Mouse (Mus musculus) testis, adult 2 months (tissue): ENCODE data around the gene Sap30bp. TPM values are rescaled to one million over a fixed set of nuclear protein-coding genes. Genes with fewer than 3 reads are reported as not detected.
A peak's percentile ranks its signal among the peaks of the same experiment; 100 is the strongest.

ENCODE experiments used
- H3K27ac ChIP-seq: fragments of 200-500 bp; 2 replicates; pipeline ENCODE4 v1.5.1; 2012; ENCODE audit warnings: low read depth, low read length; ENCODE audit not compliant: control insufficient read depth, insufficient read depth
- H3K27me3 ChIP-seq: fragments of 200-500 bp; 2 replicates; pipeline ENCODE4 v1.6.1; 2012; ENCODE audit warnings: mild to moderate bottlenecking, low read length, moderate library complexity; ENCODE audit not compliant: control insufficient read depth, insufficient read depth
- H3K36me3 ChIP-seq: fragments of 200-500 bp; 2 replicates; pipeline ENCODE4 v1.6.1; 2012; ENCODE audit warnings: mild to moderate bottlenecking, low read length; ENCODE audit not compliant: control insufficient read depth, insufficient read depth
- H3K4me1 ChIP-seq: fragments of 200-500 bp; 2 replicates; pipeline ENCODE4 v1.6.1; 2012; ENCODE audit warnings: low read length; ENCODE audit not compliant: control insufficient read depth, insufficient read depth
- H3K4me3 ChIP-seq: fragments of 200-500 bp; 2 replicates; pipeline ENCODE4 v1.5.1; 2012; ENCODE audit warnings: low read depth, mild to moderate bottlenecking, low read length, moderate library complexity, mixed read lengths; ENCODE audit not compliant: control insufficient read depth
- CTCF ChIP-seq: fragments of 200-500 bp; IDR thresholded peaks from 2 replicates; pipeline ENCODE4 v1.5.1; 2012; ENCODE audit warnings: low read depth, mild to moderate bottlenecking, inconsistent platforms, low read length, moderate library complexity; ENCODE audit not compliant: control insufficient read depth, insufficient read depth, insufficient replicate concordance
- POLR2A ChIP-seq: fragments of 200-500 bp; IDR thresholded peaks from 2 replicates; pipeline ENCODE4 v1.6.1; 2012; ENCODE audit warnings: low read depth, mild to moderate bottlenecking, inconsistent platforms, low read length, moderate library complexity; ENCODE audit not compliant: control insufficient read depth
- polyA plus RNA-seq: library from polyadenylated mRNA; depleted of rRNA; stranded (reverse); fragments of >200 nt; gene quantifications from 2 replicates; pipeline ENCODE4 v1.2.3, GENCODE M21; 2012

Gene Sap30bp
- polyA plus RNA-seq, 1 experiment: 20.2 TPM

DNA sequence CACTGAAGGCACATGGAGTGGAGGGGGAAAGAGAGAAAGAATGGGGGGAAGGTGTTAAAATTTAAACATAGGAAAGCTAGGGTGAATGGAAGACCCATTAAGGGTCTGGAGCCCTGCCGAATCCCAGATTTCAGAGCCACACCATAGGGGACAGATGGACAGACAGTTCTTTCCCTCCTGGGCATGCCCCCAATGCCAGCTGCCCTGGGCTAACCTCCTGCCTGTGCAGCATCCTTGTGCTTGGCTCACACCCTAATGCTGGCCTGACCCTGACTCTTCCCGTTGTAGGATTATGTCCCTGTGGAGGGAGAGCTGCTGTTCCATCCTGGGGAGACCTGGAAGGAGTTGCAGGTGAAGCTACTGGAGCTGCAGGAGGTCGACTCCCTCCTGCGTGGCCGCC, 64.6 kb downstream of the Sap30bp start:
- Histone ChIP-seq H3K4me1 (0 out of 2 replicates have a peak, but pooled peaks cover 2% of the 10 kb centered on the region), H3K27me3 (no peaks in the 10 kb centered on the region), H3K4me3 (no peak overlapping the region), H3K27ac (no peak overlapping the region), H3K36me3 (no peaks in the 10 kb centered on the region)
- TF ChIP-seq POLR2A: no peak
- TF ChIP-seq CTCF: no peak

- TF ChIP-seq POLR2A (no peak), CTCF (no peak)
- no peaks in the 10 kb centered on the region for H3K36me3 ChIP-seq
- 0 out of 2 replicates have a peak, but pooled peaks cover 2% of the 10 kb centered on the region for H3K4me1 ChIP-seq
- no peak overlapping the region for H3K27ac ChIP-seq
- no peaks in the 10 kb centered on the region for H3K27me3 ChIP-seq
- no peak overlapping the region for H3K4me3 ChIP-seq
Measured at GRCm38 (mm10) chr11:115999027-115999426, 65.9 kb downstream of the Sap30bp start.

- H3K4me3 ChIP-seq: no peak overlapping the region
- H3K36me3 ChIP-seq: no peaks in the 10 kb centered on the region
- H3K4me1 ChIP-seq: peaks cover 2% of the 10 kb centered on the region
- H3K27me3 ChIP-seq: no peaks in the 10 kb centered on the region
- no peak overlapping the region for H3K27ac ChIP-seq
- no peak for TF ChIP-seq POLR2A
- peak; percentile 28; the same call in 1 of the 2 replicates for TF ChIP-seq CTCF
Measured at GRCm38 (mm10) chr11:115999538-116000143, 66.6 kb downstream of the Sap30bp start.

DNA sequence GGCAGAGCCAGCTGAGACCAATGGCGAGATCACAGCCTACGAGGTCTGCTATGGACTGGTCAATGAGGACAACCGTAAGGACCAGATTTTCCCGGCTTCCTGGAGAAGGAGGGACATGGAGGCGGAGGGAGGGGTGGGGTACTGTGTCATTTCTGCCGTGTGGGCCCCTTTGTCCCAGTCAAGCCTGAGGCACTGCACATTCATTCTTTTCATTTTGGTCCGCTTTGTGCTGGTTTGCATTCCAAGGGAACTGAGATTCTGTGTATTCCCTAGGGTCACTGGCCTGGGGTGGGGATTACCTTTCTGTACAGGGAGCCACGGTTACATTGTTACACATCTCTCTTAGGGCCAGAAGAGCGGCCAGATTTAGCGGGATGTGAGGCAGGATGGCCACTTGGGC, 67.5 kb downstream of the Sap30bp start:
- H3K4me3 ChIP-seq: no peak overlapping the region
- no peaks in the 10 kb centered on the region for H3K27me3 ChIP-seq

DNA sequence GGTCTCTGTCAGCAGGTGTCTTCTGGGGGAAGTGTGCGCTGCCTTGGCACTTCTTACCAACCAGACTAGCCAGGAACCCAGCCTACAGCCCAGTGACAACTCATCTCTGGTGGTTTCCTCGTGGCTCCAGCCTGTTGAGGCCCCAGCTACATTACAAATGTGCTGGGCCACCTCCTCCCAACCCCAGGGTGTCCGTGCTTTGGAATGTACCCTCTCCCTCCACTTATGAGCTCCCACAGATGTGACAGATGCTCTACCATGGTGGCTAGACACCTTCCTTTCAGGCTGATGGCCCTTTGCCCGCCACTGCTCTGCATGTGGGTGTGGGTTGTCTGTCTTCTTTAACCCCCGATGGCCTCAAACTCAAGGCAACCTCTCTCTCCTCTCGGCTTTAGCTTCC, 68.6 kb downstream of the Sap30bp start:
- TF ChIP-seq POLR2A: no peak
- no peak for TF ChIP-seq CTCF
- Histone ChIP-seq H3K4me1 (peaks cover 12% of the 10 kb centered on the region), H3K36me3 (no peaks in the 10 kb centered on the region), H3K27ac (no peak overlapping the region), H3K27me3 (no peaks in the 10 kb centered on the region), H3K4me3 (no peak overlapping the region)

More for the DNA sequence above, 67.5 kb downstream of the Sap30bp start:
- TF ChIP-seq POLR2A (no peak), CTCF (no peak)
- Histone ChIP-seq H3K27ac (no peak overlapping the region), H3K36me3 (no peaks in the 10 kb centered on the region), H3K4me1 (peaks cover 12% of the 10 kb centered on the region)

- Histone ChIP-seq H3K36me3 (no peaks in the 10 kb centered on the region), H3K4me1 (peaks cover 12% of the 10 kb centered on the region), H3K27me3 (no peaks in the 10 kb centered on the region), H3K4me3 (no peak overlapping the region), H3K27ac (no peak overlapping the region)
- TF ChIP-seq CTCF (no peak), POLR2A (no peak)
Measured at GRCm38 (mm10) chr11:116002894-116003293, 69.8 kb downstream of the Sap30bp start.

DNA sequence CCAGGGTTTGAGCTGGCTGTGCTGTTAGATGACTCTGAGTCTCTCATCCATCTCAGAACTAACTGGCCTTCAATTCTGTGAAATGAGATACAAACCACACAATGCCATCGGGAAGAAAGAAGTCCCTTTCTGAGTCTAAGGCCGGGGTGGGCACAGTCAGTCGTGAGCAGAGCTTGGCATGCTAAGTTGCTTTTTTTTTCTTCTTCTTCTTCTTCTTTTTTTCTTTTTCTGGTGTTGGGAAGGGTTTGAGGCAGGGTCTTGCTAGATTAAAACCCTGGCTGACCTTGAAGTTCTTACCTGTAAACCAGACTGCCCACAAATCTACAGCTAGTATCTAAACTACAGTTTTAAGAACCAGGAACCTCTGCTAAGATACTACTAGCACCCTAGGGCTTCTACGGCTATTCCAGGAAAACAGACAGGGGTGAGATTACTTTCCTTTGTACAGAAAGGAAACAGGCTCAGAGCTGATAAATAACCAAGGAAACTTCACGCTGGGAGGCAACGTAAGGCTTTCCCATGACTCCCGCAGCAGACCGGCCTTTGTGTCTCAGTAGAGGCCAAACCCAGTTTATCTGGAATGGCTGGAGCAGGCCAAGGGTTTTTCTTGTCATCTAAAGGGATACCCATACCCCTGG, 71.2 kb downstream of the Sap30bp start:
- Histone ChIP-seq H3K27ac (no peak overlapping the region), H3K36me3 (no peaks in the 10 kb centered on the region), H3K27me3 (no peaks in the 10 kb centered on the region), H3K4me1 (peaks cover 12% of the 10 kb centered on the region), H3K4me3 (peak overlapping the region; percentile 42)
- no peak for TF ChIP-seq CTCF
